Mouse (Mus musculus) testis, postnatal 14 days (tissue): Measurements from ENCODE around the gene Ccnd3.
"Not testable (repeated sequence)": the region's sequence is repeated elsewhere in the genome, so short reads cannot be mapped to it uniquely, and the experiment has no call there.

Source experiments
- DNase-seq: peaks from one replicate; pipeline ENCODE4 v3.0.0; 2021; ENCODE audit warnings: low spot score

The Ccnd3 gene

GRCm38 (mm10) chr17:47595248-47596161 lies 90.7 kb downstream of the Ccnd3 start:
- peak; percentile 49 for DNase-seq

GRCm38 (mm10) chr17:47596162-47596838 lies 91.4 kb downstream of the Ccnd3 start:
- no peak for DNase-seq

GRCm38 (mm10) chr17:47596839-47597164 lies 92.0 kb downstream of the Ccnd3 start:
- DNase-seq, result no peak

- DNase-seq, result no peak
These were observed 92.4 kb downstream of the Ccnd3 start for GRCm38 (mm10) chr17:47597261-47597660.

GRCm38 (mm10) chr17:47597838-47598579 lies 93.2 kb downstream of the Ccnd3 start:
- DNase-seq, result no peak

- DNase-seq, result not testable (repeated sequence)
These were observed 93.9 kb downstream of the Ccnd3 start for GRCm38 (mm10) chr17:47598580-47599304.

- no peak for DNase-seq
These were observed 94.9 kb downstream of the Ccnd3 start for GRCm38 (mm10) chr17:47599511-47600297.

GRCm38 (mm10) chr17:47600601-47601388 lies 95.9 kb downstream of the Ccnd3 start:
- DNase-seq, result no peak

GRCm38 (mm10) chr17:47601389-47601755 lies 96.5 kb downstream of the Ccnd3 start:
- no peak for DNase-seq

GRCm38 (mm10) chr17:47602289-47602688 lies 97.4 kb downstream of the Ccnd3 start:
- DNase-seq, result no peak

GRCm38 (mm10) chr17:47606220-47606619 lies 101.4 kb downstream of the Ccnd3 start:
- DNase-seq, result no peak

GRCm38 (mm10) chr17:47609182-47609581 lies 104.3 kb downstream of the Ccnd3 start:
- DNase-seq, result no peak

GRCm38 (mm10) chr17:47610849-47611660 lies 106.2 kb downstream of the Ccnd3 start, which contains the start of the genes Bysl, Med20 and Gm20517:
Gene Bysl (minus strand): TSS chr17:47611492.
Gene Med20 (plus strand): TSS chr17:47611582.
Gene Gm20517 (plus strand): TSS chr17:47611589.
- DNase-seq, result peak; percentile 95

GRCm38 (mm10) chr17:47611661-47611982 lies 106.8 kb downstream of the Ccnd3 start:
- DNase-seq, result no peak

- DNase-seq, result no peak
These were observed 109.2 kb downstream of the Ccnd3 start for GRCm38 (mm10) chr17:47614018-47614417.

- no peak for DNase-seq
These were observed 111.3 kb downstream of the Ccnd3 start for GRCm38 (mm10) chr17:47616119-47616518.

GRCm38 (mm10) chr17:47616652-47617051 lies 111.8 kb downstream of the Ccnd3 start:
- DNase-seq, result no peak

- DNase-seq, result no peak
These were observed 112.9 kb downstream of the Ccnd3 start for GRCm38 (mm10) chr17:47617605-47618307.
